Mouse (Mus musculus) CH12.LX (cell line): Measurements from ENCODE around the gene Mfap3l. TPM values are rescaled to one million over a fixed set of nuclear protein-coding genes. Genes with fewer than 3 reads are reported as not detected.

Experiments
- DNase-seq: peaks from one replicate; pipeline ENCODE4 v3.0.0-alpha.2; 2013; ENCODE audit errors: extremely low read depth
- H3K27ac ChIP-seq: 2 replicates; pipeline ENCODE4 v1.5.1; 2012; ENCODE audit warnings: low read depth, mild to moderate bottlenecking, control low read depth, moderate library complexity; ENCODE audit not compliant: insufficient read depth
- H3K27me3 ChIP-seq: replicated peaks from 2 replicates; pipeline ENCODE3; 2012; ENCODE audit warnings: inconsistent platforms
- H3K36me3 ChIP-seq, 2 experiments: replicated peaks in 1 of 2; 2 replicates each; pipeline versions ENCODE3 to v1.6.1; 2012; ENCODE audit warnings: inconsistent platforms in 1 of 2, low read length in 1 of 2, mild to moderate bottlenecking in 1 of 2, mixed read lengths in 1 of 2, moderate library complexity in 1 of 2; ENCODE audit not compliant: control insufficient read depth in 1 of 2, insufficient read depth in 1 of 2
- H3K4me1 ChIP-seq, 2 experiments: 2 replicates each; pipeline ENCODE4 v1.6.1; 2012; ENCODE audit warnings: inconsistent platforms in 1 of 2, moderate library complexity in 1 of 2; ENCODE audit not compliant: insufficient read depth in 2 of 2, control insufficient read depth in 1 of 2
- H3K4me2 ChIP-seq: 2 replicates; pipeline ENCODE4 v1.6.1; 2012; ENCODE audit warnings: low read depth, mild to moderate bottlenecking, control low read depth; ENCODE audit not compliant: poor library complexity, insufficient read depth, severe bottlenecking
- H3K4me3 ChIP-seq, 3 experiments: fragments of 150-350 bp in 1 of 3; sonication (generic) in 1 of 3; replicated peaks in 1 of 3; 2 replicates each; pipeline versions ENCODE3 to v1.5.1; 2011 to 2012; ENCODE audit warnings: low read depth in 2 of 3, low read length in 2 of 3, mild to moderate bottlenecking in 2 of 3, moderate library complexity in 2 of 3, control low read depth in 1 of 3, improper control_type of control experiment in 1 of 3, inconsistent platforms in 1 of 3, mixed read lengths in 1 of 3; ENCODE audit not compliant: poor library complexity in 1 of 3
- H3K79me2 ChIP-seq: replicated peaks from 2 replicates; pipeline ENCODE4 v1.6.1; 2012; ENCODE audit warnings: mild to moderate bottlenecking, moderate library complexity; ENCODE audit not compliant: control insufficient read depth, poor library complexity, insufficient read depth, severe bottlenecking; ENCODE audit errors: extremely low read depth
- H3K9ac ChIP-seq: 2 replicates; pipeline ENCODE4 v1.6.1; 2012; ENCODE audit warnings: low read depth, mild to moderate bottlenecking, control low read depth, moderate library complexity; ENCODE audit not compliant: insufficient read depth
- H3K9me3 ChIP-seq: replicated peaks from 2 replicates; pipeline ENCODE3; 2012; ENCODE audit warnings: low read length, inconsistent platforms, mixed read lengths
- BHLHE40 ChIP-seq: IDR thresholded peaks from 2 replicates; pipeline ENCODE4 v1.6.1; 2011; ENCODE audit warnings: mild to moderate bottlenecking, low read depth, low read length, improper control_type of control experiment
- CHD1 ChIP-seq: IDR thresholded peaks from 2 replicates; pipeline ENCODE4 v1.6.1; 2012; ENCODE audit warnings: low read depth, low read length, improper control_type of control experiment, inconsistent platforms
- CHD2 ChIP-seq: IDR thresholded peaks from 2 replicates; pipeline ENCODE4 v1.6.1; 2011; ENCODE audit warnings: low read length, improper control_type of control experiment
- E2F4 ChIP-seq: IDR thresholded peaks from 2 replicates; pipeline ENCODE4 v1.6.1; 2011; ENCODE audit warnings: low read depth, low read length, improper control_type of control experiment; ENCODE audit not compliant: insufficient replicate concordance
- ELF1 ChIP-seq: IDR thresholded peaks from 2 replicates; pipeline ENCODE4 v1.6.1; 2014; ENCODE audit warnings: low read depth, mild to moderate bottlenecking, inconsistent platforms, low read length, improper control_type of control experiment
- EP300 ChIP-seq: IDR thresholded peaks from 2 replicates; pipeline ENCODE4 v1.6.1; 2011; ENCODE audit warnings: low read length, improper control_type of control experiment
- GABPA ChIP-seq: IDR thresholded peaks from 2 replicates; pipeline ENCODE4 v1.6.1; 2012; ENCODE audit warnings: low read depth, low read length, improper control_type of control experiment, inconsistent platforms; ENCODE audit not compliant: insufficient replicate concordance
- HCFC1 ChIP-seq: IDR thresholded peaks from 2 replicates; pipeline ENCODE4 v1.6.1; 2012; ENCODE audit warnings: low read depth, mild to moderate bottlenecking, inconsistent platforms, low read length, improper control_type of control experiment
- IRF4 ChIP-seq: IDR thresholded peaks from 2 replicates; pipeline ENCODE4 v1.6.1; 2014; ENCODE audit warnings: low read depth, mild to moderate bottlenecking, inconsistent platforms, low read length, improper control_type of control experiment
- JUN ChIP-seq: IDR thresholded peaks from 2 replicates; pipeline ENCODE4 v1.6.1; 2011; ENCODE audit warnings: low read depth, mild to moderate bottlenecking, low read length, improper control_type of control experiment, moderate library complexity; ENCODE audit not compliant: insufficient read depth
- MAFK ChIP-seq: IDR thresholded peaks from 2 replicates; pipeline ENCODE4 v1.6.1; 2011; ENCODE audit warnings: low read length, improper control_type of control experiment; ENCODE audit not compliant: insufficient replicate concordance
- MAZ ChIP-seq: IDR thresholded peaks from 2 replicates; pipeline ENCODE4 v1.6.1; 2012; ENCODE audit warnings: low read depth, mild to moderate bottlenecking, inconsistent platforms, low read length, improper control_type of control experiment, moderate library complexity
- MEF2A ChIP-seq: IDR thresholded peaks from 2 replicates; pipeline ENCODE4 v1.6.1; 2014; ENCODE audit warnings: low read depth, mild to moderate bottlenecking, inconsistent platforms, low read length, improper control_type of control experiment, borderline replicate concordance
- MXI1 ChIP-seq: IDR thresholded peaks from 2 replicates; pipeline ENCODE4 v1.6.1; 2011; ENCODE audit warnings: mild to moderate bottlenecking, low read depth, low read length, improper control_type of control experiment
- NELFE ChIP-seq: IDR thresholded peaks from 2 replicates; pipeline ENCODE4 v1.6.1; 2011; ENCODE audit warnings: low read depth, low read length, improper control_type of control experiment
- NRF1 ChIP-seq: IDR thresholded peaks from 2 replicates; pipeline ENCODE4 v1.6.1; 2014; ENCODE audit warnings: low read depth, mild to moderate bottlenecking, inconsistent platforms, low read length, improper control_type of control experiment, moderate library complexity
- POLR2A ChIP-seq: IDR thresholded peaks from 2 replicates; pipeline ENCODE4 v1.6.1; 2011; ENCODE audit warnings: low read depth, mild to moderate bottlenecking, improper control_type of control experiment, low read length
- POLR2AphosphoS2 ChIP-seq: IDR thresholded peaks from 2 replicates; pipeline ENCODE4 v1.6.1; 2011; ENCODE audit warnings: low read depth, low read length, improper control_type of control experiment
- RAD21 ChIP-seq: IDR thresholded peaks from 2 replicates; pipeline ENCODE4 v1.6.1; 2011; ENCODE audit warnings: low read depth, mild to moderate bottlenecking, low read length, improper control_type of control experiment, moderate library complexity
- RCOR1 ChIP-seq: conservative IDR thresholded peaks from 2 replicates; pipeline ENCODE4 v1.6.1; 2012; ENCODE audit warnings: low read depth, mild to moderate bottlenecking, inconsistent platforms, low read length, improper control_type of control experiment
- SMC3 ChIP-seq: IDR thresholded peaks from 2 replicates; pipeline ENCODE4 v1.6.1; 2011; ENCODE audit warnings: low read depth, low read length, improper control_type of control experiment
- UBTF ChIP-seq: IDR thresholded peaks from 2 replicates; pipeline ENCODE4 v1.6.1; 2012; ENCODE audit warnings: low read depth, mild to moderate bottlenecking, inconsistent platforms, low read length, improper control_type of control experiment, moderate library complexity
- USF2 ChIP-seq: conservative IDR thresholded peaks from 2 replicates; pipeline ENCODE4 v1.6.1; 2011; ENCODE audit warnings: low read depth, low read length, improper control_type of control experiment
- ZC3H11A ChIP-seq: IDR thresholded peaks from 2 replicates; pipeline ENCODE4 v1.6.1; 2012; ENCODE audit warnings: low read depth, mild to moderate bottlenecking, inconsistent platforms, low read length, improper control_type of control experiment
- ZNF384 ChIP-seq: IDR thresholded peaks from 2 replicates; pipeline ENCODE4 v1.6.1; 2012; ENCODE audit warnings: low read depth, low read length, improper control_type of control experiment, inconsistent platforms
- dilution Hi-C: fragments of 300-500 bp; cut with MboI; formaldehyde crosslinking; loops from 2 replicates; pipeline ENCODE4 v1.14.3; 2020; ENCODE audit warnings: low sequenced_read_pairs; ENCODE audit not compliant: extremely low pct_unique_long_range_greater_than_20kb, extremely low pct_ligation_motif_present
- in situ Hi-C: fragments of 300-500 bp; cut with MboI; formaldehyde crosslinking; loops from 3 replicates; pipeline ENCODE4 v1.14.3; 2019; ENCODE audit warnings: low sequenced_read_pairs, low pct_ligation_motif_present, low pct_unique_long_range_greater_than_20kb, mixed read lengths
- polyA plus RNA-seq: library from polyadenylated mRNA; unstranded; fragments of >175 nt; gene quantifications from 2 replicates; pipeline ENCODE4 v1.2.1, GENCODE M21; 2012; ENCODE audit warnings: low read depth; ENCODE audit not compliant: insufficient read length
- total RNA-seq, 2 experiments: library from RNA; depleted of rRNA; stranded (reverse); fragments of 300-350 nt in 1 of 2; fragments of >200 nt in 1 of 2; gene quantifications; 2 replicates each; pipeline ENCODE4 v1.2.3; 2012 to 2014

Mfap3l gene
- total and polyA plus RNA-seq, 3 experiments: 0.05 to 0.98 (median 0.24) TPM

GRCm38 (mm10) chr8:60682340-60682739, 49.7 kb downstream of the Mfap3l start:
- in situ Hi-C loops (no loop called here), dilution Hi-C loops (no loop called here)
- peak; percentile 68 for TF ChIP-seq EP300
- TF ChIP-seq CHD2: no peak
- no peak for TF ChIP-seq MAZ
- no peak for TF ChIP-seq NRF1
- TF ChIP-seq E2F4: no peak
- peak; percentile 75 for TF ChIP-seq IRF4
- no peak for TF ChIP-seq CHD1
- no peak for TF ChIP-seq ZNF384
- Histone ChIP-seq H3K79me2 (no peaks in the 10 kb centered on the region), H3K4me1 (peaks cover 2 to 7% of the 10 kb centered on the region in 2 experiments; a peak in 1 of 4 replicates), H3K9ac (no peak overlapping the region), H3K4me3 (no peak overlapping the region), H3K36me3 (no peaks in the 10 kb centered on the region), H3K27me3 (no peaks in the 10 kb centered on the region), H3K27ac (no peak overlapping the region), H3K4me2 (no peak overlapping the region), H3K9me3 (no peaks in the 10 kb centered on the region)
- DNase-seq: no peak

- TF ChIP-seq ELF1 (no peak), MAZ (no peak), MEF2A (no peak), USF2 (no peak), BHLHE40 (no peak), SMC3 (no peak), MXI1 (no peak), GABPA (no peak), ZNF384 (no peak), RCOR1 (no peak), NELFE (no peak), POLR2AphosphoS2 (no peak), POLR2A (no peak), MAFK (no peak), ZC3H11A (no peak), RAD21 (no peak), HCFC1 (no peak), JUN (no peak), UBTF (no peak)
- TF ChIP-seq, all 38 proteins: peak for 0
- Histone ChIP-seq H3K27me3 (no peaks in the 10 kb centered on the region), H3K9ac (no peak overlapping the region), H3K4me1 (no peaks in the 10 kb centered on the region), H3K9me3 (no peaks in the 10 kb centered on the region), H3K4me3 (no peak overlapping the region), H3K4me2 (no peak overlapping the region), H3K27ac (no peak overlapping the region), H3K79me2 (no peaks in the 10 kb centered on the region), H3K36me3 (no peaks in the 10 kb centered on the region)
- dilution Hi-C loops (no loop called here), in situ Hi-C loops (no loop called here)
- no peak for DNase-seq
Observed at GRCm38 (mm10) chr8:60711516-60712086, 79.0 kb downstream of the Mfap3l start.
